Mouse (Mus musculus) T-helper 17 cell (primary cell): Measurements from ENCODE around the gene Mpzl1.

Experiments
- in situ Hi-C, 2 experiments: fragments of 300-600 bp; cut with MboI, MseI; formaldehyde crosslinking; loops; 1 replicate in 1 of 2; 2 replicates in 1 of 2; pipeline ENCODE4 v1.15.1; 2025; ENCODE audit warnings: high pct_unique_total_duplicates in 2 of 2

Gene Mpzl1

DNA sequence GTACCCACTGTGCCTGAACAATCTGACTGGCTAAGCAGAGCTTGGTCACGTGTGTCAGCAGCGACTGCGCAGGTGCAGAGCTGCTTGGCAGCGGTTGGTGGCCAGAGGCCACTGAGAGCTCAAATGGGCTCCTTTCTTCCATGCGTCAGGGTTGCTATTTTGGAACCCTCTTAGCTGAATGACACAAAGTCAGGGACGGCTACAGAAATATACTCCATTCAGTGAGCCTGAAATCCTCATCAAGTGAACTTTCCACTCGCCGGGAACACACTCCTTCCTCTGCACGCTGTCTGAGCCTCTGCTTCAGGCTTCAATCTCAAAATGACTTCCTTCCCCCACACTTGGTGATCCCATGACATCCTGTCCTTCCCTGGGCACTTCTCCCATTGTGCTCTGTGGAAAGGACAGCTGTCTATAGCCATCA, 16.1 kb downstream of the Mpzl1 start:
- in situ Hi-C loops = loop anchor here in 1 of 2 experiments (10.0 kb wide), 1 partner anchor 1793 kb away; no protein-coding TSS in a partner anchor

DNA sequence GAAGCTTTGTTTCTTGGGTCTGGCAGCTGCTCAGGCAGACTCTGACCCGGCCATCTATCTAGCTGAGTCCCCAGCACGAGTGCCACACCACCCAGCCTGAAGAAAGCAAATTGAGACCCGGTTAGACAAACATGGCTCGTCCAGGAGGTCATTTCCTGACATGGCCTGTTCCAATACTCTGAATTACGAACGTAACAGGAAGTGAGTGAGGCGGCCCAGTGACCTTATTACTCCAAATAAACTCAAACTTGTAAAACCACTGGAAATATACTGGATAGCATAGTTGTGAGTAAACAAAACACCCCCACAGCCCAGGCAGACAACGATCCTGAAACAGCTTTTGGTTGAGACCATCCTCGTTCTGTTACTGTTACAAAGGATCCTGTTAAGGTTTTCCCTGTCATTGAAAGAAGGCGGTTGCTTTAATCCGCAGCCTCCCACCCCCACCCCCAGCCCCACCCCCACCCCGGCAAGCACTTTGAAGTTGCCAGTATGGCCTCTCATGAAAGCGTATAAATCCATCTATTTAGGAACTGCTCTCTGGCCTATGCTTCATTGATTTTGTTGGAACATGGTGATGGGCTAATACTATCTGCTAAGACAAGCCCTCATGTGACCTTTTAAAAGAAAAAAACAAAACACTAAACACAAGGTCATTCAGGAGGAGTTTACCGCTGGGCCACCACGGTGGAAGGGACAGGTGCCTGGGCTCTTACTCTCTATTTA, 17.0 kb downstream of the Mpzl1 start:
- in situ Hi-C loops = loop anchor here in 1 of 2 experiments (10.0 kb wide), 1 partner anchor 1793 kb away; no protein-coding TSS in a partner anchor

DNA sequence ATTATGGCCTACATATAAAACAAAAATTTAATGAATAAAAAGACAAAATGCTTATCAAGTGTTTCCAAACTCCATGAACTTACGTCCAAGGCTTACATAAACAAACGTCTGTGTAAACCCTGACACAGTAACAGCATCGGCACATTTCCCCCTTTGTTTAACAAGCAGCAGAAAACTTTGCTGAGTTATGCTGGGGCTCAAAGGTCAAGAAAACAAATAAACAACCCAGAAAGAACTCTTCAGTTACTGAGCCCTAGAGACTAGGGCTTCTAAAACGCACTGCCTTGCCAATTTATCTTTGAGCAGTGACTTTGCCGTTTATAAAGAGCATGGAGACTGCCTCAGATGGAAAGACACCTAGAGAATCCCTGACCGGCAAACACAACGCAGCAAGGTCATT, 17.7 kb downstream of the Mpzl1 start:
- in situ Hi-C loops = loop anchor here in 1 of 2 experiments (10.0 kb wide), 1 partner anchor 1792 kb away; no protein-coding TSS in a partner anchor

DNA sequence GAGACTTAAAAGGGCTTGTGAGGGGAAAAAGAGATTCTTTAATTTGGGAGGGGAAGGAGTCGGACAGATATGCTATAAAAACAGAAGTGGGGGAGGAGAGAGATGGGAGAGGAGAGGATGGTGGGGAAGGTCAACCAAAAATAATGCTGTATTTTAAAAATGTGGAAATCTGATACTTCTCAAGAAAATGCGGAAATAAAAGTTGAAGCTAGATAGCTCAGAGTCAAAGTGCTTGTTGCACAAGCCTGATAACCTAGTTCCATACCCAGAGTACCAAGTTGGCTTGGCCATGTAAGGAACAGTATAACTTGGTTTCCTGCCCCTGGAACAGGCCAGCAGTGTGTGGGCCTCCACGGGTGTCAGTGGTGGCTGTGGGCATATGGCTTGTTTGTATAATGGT, 19.5 kb downstream of the Mpzl1 start:
- in situ Hi-C loops = loop anchor here in 1 of 2 experiments (10.0 kb wide), 1 partner anchor 1790 kb away; no protein-coding TSS in a partner anchor

DNA sequence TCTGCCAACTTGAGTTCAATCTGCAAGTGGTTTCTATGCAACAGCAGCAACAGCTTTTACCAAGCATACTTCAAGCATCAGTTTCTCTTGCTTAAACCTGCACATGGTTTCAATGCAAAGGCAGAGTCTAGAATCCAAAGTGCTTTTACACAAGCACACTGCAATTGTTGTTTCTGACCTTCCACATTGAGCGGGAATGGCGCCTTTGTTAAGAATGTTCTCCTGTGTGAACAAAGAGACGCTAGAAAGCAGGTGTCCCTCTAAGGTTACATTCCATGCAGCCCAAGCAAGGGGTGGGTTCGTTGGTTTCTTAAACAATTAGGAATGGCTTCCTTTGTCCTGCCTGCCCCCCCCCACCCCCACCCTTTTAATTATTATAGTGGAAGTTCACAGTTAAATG, 20.4 kb downstream of the Mpzl1 start:
- in situ Hi-C loops = loop anchor here in 1 of 2 experiments (10.0 kb wide), 1 partner anchor 1789 kb away; no protein-coding TSS in a partner anchor

DNA sequence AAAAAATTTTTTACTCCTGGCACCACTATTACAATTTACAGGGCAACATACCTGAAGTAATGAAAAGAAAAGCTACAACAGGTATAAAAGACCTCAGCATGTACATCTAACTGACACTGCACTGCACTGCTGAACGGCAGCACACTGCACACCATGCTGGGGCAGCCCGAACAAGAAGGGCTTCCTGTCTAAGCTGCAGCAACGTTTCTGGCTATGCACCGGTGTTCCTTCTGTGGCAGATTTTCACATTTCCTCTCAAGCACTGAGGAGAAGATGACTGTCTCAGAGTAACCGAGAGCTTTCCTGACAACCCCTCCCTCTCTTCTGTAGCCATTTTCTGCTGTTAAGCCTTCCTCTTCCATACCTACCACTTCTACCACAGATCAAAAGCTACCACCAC, 21.6 kb downstream of the Mpzl1 start:
- in situ Hi-C loops = loop anchor here in 1 of 2 experiments (10.0 kb wide), 1 partner anchor 1788 kb away; no protein-coding TSS in a partner anchor

DNA sequence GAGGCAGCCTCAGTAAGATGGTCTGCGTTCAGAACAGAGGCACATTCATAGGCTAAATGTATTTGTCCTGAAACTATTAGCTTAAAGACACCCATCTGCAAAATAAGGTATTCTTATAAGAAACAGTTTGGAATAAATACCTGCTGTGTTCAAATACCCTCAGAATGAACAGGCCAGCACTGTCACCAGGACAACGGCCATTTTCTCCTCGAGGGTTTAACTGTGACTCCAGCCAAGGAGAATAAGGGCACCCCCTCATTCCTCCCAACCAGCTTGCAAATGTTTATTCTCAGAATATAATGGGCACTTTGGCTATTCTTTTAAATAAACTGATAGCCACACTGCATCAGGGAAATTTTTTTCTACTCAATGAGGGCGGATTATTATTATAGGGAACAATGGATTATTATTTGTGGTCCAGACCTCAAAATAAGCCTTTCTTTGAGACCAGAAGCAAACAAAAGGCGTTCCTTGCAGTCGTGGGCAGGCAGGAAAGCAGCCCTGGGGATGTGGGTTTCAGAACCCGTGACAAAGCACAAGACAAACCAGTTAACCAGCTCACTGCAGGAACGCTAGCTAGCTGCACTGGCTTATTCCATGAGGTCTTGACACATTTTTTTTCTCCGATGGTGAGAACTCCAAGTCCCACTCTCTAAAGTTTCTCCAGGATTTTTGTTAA, 23.9 kb downstream of the Mpzl1 start:
- in situ Hi-C loops = loop anchor here in 1 of 2 experiments (10.0 kb wide), 1 partner anchor 1786 kb away; no protein-coding TSS in a partner anchor

DNA sequence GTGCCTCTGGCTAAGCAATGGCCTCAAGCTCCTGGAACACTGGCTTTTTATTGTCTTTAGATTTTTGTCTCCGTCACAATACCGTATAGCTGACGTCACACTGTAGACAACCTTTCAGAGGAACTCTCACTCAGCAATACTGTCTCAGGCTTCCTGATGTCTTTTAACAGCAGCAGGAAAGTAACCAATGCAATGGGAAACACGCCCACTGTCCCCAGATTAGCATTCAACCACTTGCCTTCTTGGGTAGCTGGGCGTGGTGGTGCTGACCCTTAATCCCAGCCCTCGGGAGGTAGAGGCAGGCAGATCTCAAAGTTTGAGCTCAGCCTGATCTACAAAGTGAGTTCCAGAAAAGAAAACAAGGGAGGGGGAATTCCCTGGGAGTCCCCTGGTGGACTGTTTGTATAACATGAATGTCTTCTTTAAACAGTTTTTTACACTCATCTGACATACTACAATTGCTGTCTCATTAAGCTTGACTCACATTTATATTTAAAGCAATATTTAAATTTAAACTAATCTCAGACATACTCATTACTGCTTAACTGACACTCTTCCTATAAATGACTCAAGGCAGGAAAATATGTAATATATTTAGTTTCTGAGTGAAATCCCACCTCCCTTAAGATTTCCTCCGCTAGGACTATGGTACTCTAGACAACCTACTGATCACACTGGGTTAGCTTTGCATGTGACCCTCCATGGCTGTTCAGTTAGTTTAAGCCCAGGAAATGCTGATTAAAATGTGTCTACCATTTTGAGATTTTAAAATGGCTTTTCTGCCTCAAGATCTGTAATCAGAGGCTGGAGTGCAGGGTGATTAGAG, 24.6 kb downstream of the Mpzl1 start:
- in situ Hi-C loops = loop anchor here in 1 of 2 experiments (10.0 kb wide), 1 partner anchor 1785 kb away; no protein-coding TSS in a partner anchor

DNA sequence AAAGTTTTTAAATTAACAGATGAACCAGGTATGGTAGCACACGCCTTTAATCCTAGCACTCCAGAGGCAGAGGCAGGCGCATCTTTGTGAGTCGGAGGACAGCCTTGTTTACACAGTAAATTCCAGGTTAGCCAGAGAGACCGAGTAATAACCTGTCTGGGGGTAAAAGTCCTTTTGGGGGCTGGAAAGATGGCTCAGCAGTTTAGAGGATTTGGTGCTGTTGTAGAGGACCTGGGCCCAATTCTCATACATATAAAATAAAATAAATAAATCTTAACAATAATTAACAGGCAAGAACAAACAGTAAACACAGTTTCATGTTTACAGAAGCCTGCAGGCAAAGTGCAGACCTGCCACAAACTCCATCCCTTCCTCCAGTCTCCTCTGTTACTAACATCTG, 25.4 kb downstream of the Mpzl1 start:
- in situ Hi-C loops = no loop called here

DNA sequence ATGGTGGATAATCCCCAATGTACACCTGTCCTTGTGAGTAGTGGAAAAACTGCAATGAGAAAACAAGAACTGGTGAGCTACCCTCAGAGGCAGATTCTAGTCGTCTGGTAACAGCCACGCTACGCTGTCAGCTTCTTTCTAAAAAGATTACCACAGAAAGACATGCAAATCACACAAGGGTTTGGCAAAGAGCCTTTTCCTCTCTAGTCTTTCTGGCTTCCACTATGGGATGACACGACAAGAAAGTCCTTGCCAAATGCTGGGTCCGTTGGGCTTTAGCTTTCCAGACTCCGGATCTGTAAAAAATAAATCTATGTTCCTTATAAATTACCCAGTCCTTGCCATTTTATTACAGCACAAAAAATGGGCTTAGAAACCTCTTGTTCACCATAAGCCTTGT, 28.6 kb downstream of the Mpzl1 start:
- in situ Hi-C loops = no loop called here

DNA sequence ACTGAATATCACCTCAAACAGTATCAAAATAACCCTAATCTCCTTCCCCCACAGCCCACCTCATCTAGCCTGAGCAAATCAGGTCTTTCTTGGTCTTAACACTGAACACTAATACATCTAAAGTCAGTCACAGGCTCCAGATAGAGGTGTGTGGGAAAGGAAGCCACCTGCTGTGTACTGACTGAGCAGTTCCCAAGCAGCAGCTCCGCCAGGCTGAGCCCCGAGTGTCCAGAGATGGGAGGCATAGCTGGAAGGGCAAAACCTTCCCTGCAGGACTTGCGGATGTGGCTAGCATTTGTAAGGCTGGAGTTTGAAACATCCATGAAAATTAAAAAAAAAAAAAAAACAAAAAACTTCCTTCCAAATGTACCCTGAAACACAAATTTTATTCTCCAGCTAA, 29.2 kb downstream of the Mpzl1 start:
- in situ Hi-C loops = no loop called here

DNA sequence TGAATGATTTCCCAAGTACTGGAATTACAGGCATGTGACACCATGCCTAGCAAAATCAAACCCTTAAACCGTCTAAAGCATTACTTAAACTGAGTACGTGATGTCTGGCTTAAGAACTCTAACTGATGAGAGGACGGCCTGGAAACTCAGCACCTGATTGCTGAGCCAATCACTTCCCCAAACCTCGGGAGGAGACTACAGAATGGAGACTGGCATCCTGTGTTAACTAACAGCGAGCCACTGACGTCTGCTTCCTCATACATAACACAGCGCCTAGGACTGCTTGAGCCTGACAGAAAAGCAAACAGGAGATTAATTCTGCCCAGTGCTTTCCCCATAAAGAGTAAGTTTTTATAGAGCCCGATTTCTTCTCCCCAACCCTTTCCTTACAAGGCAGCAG, 30.1 kb downstream of the Mpzl1 start:
- in situ Hi-C loops = no loop called here

DNA sequence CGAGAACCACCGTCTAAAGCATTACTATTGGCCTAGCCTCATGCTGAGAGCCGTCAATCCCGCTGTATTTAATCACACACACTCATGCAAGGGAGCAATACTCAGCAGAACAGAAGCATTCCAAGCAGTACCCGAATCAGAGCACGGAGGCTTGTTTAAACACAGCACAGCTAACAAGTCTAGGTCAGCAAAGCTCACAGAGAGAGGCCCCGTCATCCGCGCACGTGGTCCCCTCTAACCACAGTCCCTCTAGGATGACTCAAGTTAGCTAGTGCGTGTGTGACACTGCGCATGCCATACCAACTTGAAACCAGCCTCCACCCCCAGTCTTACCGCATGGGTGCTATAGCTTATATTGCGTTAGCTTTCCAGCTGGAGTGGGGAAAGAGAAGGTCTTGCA, 31.1 kb downstream of the Mpzl1 start:
- in situ Hi-C loops = no loop called here

DNA sequence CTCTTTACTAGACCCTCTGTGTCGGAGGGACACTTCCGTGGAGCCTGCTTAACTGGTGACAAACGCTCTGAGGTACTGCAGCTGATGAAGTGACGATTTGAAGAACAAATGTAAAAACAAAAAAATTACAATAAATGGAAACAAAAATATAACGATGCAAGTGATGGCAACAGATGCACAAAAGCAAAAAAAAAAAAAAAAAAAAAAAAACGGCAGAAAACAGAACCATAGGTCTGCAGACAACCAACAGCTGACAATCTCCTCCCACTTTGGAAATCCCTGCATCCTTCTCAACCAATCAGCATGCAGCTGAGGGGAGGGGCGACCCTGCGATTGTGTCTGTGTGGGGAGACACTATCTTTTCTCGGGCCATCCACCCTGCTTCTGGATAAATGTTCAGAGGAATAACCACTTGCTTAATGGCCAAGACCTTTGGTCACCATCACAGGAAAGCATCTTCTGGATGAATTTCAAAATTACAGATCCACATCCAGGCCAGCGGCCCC, 32.5 kb downstream of the Mpzl1 start:
- in situ Hi-C loops = no loop called here

DNA sequence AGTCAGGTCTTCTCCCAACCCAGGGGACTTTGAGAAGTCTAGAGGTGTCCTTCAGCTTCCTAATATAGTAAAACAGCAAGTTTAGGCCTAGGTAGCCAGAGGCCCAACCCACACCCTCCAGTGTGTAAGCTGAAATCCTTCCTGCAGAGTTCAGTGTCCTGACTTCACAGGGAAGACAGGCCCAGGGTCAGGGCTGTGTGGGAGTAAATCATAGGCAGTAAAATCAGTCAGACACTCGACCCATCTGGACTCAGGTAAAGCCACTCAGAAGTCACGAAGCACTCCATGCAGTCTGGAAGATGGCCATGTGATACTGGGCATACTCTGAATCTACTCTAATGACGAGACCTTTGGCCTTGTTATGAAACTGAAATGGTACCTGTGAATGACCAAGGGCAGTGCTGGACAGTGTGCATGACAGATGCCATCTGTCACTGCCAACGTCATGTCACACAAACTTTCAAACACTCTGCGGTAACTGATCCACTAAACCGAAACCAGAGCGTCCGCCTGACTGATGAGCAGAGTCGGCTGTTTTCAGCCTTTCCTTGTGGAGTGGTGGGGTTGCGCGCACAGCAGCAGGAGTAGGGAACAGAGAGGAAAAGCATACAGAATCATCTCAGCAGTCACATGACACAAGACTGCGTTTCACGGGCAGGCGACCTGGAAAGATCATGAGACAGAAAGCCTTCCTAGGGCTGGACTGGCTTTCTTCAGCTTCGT, 39.5 kb downstream of the Mpzl1 start:
- in situ Hi-C loops = no loop called here

DNA sequence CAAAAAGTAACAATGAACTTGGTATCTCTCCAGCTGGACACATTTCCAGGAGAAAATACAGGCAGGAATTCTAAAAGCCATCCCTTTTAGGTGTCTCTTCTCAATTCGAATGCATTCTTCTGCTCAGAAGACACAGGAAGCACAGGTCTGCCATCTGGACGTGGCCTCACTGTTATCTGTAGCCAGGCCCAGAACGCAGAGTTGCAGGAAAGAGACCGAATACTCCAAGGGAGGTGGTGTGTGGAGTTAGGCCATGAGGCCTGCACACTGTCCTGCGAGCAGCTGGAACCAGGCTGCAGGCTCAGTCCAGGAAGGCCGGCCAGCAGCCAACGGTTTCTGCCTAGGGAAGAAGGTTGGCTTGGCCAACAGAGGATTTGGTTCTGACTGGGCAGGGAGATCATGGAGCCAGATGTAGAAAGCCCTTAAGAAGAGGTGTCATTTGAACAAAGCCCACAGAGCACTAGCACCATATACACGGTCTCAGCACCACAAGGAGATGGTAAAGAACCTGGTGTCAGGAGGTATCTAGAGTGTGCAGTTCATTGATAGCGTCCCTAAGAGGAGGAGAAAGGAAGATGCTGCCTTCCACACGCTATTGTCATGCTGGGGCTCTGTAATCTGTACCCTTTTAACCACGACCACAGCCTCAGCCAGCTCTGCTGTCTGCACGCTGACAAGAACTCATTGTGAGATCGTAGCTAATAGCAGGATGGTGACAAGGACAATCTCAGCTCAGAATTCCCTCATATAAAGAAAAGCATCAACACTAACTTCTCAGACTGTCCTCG, 41.8 kb downstream of the Mpzl1 start:
- in situ Hi-C loops = no loop called here

DNA sequence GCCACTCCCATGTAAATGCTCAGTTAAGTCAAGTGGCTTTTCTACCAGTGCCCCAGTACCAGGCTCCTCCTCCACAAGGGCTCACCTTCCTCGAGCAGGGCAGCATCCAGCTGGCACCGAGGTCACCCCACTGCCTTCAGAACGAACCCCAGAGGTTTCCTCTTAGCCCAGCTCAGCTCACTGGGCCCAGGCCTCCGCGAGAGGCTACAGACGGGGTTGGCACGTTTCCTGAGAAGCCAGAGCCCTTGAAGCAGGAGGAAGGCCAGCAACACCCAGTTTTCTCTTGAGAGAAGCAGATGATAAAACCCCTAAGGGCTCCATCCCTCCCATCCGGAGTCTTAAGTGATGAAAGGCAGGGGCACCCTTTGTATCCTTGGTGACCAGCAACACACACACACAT, 43.6 kb downstream of the Mpzl1 start:
- in situ Hi-C loops = no loop called here

DNA sequence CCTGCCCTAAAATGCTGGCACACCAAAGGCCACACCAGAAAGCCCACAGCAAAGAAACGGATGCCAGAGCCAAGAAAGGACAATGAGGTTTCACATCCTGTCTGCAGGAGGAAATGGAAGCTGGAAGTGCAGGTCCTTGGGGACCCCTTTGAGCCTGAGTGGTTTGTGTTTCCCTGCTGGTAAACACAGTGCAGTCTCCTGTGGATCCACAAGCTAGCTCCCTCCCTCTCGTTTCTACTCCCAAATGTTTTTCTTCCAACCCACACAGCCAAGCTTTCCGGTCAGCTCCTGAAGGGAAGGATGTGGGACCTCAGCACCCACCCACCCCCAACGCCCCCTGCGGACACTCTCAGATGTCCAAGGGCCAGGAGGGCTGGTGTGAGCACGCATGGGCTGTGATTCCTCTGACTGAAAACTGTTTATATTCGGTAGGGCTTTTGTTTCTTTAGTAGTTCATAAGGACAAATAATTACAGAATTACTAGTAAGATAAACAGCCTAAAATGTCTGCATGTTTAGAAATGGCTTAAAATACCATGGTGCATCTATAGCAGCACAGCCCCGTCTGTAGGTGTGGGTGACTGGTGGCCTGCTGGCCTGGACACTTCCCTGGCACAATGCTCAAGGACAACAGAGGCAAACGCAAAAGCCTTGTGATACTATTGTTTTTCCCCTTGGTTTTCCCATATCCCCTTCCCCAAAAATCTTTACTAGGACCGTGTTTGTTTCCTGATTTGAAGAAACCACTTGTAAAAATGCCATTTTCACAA, 44.9 kb downstream of the Mpzl1 start:
- in situ Hi-C loops = loop anchor here (5.0 to 10.0 kb wide), 2 partner anchors 43 to 45 kb away; partner anchors contain the start of gene Mpzl1 (in 2 of the 2)

DNA sequence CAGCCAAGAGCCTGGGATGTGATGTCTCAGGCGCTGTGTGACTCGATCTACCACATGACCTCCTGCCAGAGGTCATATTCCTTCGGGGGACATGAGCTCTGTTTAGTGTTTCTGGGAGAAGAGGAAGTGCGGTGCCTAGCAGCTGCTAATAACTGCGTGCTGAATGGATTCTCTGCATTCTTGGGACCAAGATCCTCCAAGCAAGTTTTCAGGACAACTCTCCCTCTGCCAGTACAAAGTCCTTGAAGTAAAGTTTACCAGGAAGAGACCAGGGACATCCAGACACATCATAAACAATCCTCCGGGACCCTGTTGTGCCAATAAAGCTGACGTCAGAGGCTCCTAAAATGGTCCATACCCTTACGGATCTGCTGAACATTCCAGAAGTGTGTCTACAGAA, 46.5 kb downstream of the Mpzl1 start:
- in situ Hi-C loops = loop anchor here (5.0 to 10.0 kb wide), 2 partner anchors 44 to 47 kb away; partner anchors contain the start of gene Mpzl1 (in 2 of the 2)
